Mouse (Mus musculus) hindbrain, postnatal 0 days (tissue): ENCODE measurements at regions not wholly inside any gene's neighbourhood (a gene's known extent, or its start where the extent isn't known, plus 50 kb on each side); places are given as distances from the start of the nearest gene placed in this dataset.

Experiments
- ATAC-seq: fragments of 200-750 bp; cut with Nextera tagmentation; 2 replicates; pipeline ENCODE4 v1.8.0; 2017; ENCODE audit warnings: mild to moderate bottlenecking, moderate TSS enrichment, moderate library complexity
- DNase-seq: peaks from one replicate; pipeline ENCODE4 v3.0.0-alpha.2; 2015; ENCODE audit warnings: low spot score
- H3K27ac ChIP-seq: fragments of 300-500 bp; sonication (generic); 2 replicates; pipeline ENCODE4 v1.5.1; 2014; ENCODE audit warnings: mild to moderate bottlenecking
- H3K27me3 ChIP-seq: fragments of 300-500 bp; sonication (generic); 2 replicates; pipeline ENCODE4 v1.6.1; 2014; ENCODE audit warnings: low read length, mixed read lengths; ENCODE audit not compliant: insufficient read depth
- H3K36me3 ChIP-seq: fragments of 300-500 bp; sonication (generic); 2 replicates; pipeline ENCODE4 v1.6.1; 2014; ENCODE audit warnings: low read length, mixed read lengths; ENCODE audit not compliant: insufficient read depth
- H3K4me1 ChIP-seq: fragments of 300-500 bp; sonication (generic); 2 replicates; pipeline ENCODE4 v1.6.1; 2014; ENCODE audit warnings: antibody characterized with exemption, low read length, mixed read lengths; ENCODE audit not compliant: insufficient read depth
- H3K4me2 ChIP-seq: fragments of 300-500 bp; sonication (generic); 2 replicates; pipeline ENCODE4 v1.6.1; 2014; ENCODE audit warnings: low read depth, mild to moderate bottlenecking, low read length, moderate library complexity, mixed read lengths
- H3K4me3 ChIP-seq: fragments of 300-500 bp; sonication (generic); 2 replicates; pipeline ENCODE4 v1.5.1; 2014; ENCODE audit warnings: low read length
- H3K9ac ChIP-seq: fragments of 300-500 bp; sonication (generic); replicated peaks from 2 replicates; pipeline ENCODE4 v1.6.1; 2014; ENCODE audit warnings: mild to moderate bottlenecking, low read length, moderate library complexity, mixed read lengths
- H3K9me3 ChIP-seq: fragments of 300-500 bp; sonication (generic); 2 replicates; pipeline ENCODE4 v1.6.1; 2016; ENCODE audit warnings: low read length, mixed read lengths
- CTCF ChIP-seq: IDR thresholded peaks from 2 replicates; pipeline ENCODE4 v1.5.1; 2016; ENCODE audit warnings: antibody characterized with exemption, control low read depth, low read depth
- WGBS: fragments of 180-500 bp; shearing (Covaris S2); extraction: QIAGEN DNeasy Blood & Tissue Kit; methylation state at CpG from one replicate; pipeline ENCODE4 v1.1.7; 2014; 5-methylcytosine and 5-hydroxymethylcytosine counted together

DNA sequence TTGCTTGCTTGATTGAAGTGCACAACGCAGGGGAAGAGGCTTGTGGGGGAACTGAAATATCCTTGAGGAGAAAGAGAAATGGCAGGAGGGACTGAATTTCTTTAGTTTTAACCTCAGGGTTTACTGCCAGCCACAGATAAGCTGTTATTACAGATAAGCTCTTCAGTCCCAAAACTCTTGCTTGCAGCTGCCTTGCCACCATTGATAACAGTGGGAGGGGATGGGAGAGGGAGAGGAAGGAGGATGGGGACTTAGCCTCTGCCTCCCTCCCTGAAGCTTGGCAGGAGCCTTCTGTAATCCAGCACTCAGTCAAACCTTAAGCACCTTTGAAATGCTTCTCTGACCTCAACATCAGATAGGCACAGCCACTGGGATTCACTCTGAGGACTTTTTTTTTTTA is 471.4 kb upstream of the Lsamp start:
- Histone ChIP-seq H3K9ac (no peak overlapping the region), H3K27ac (no peak overlapping the region), H3K4me2 (no peak overlapping the region), H3K4me1 (no peaks in the 10 kb centered on the region), H3K9me3 (no peaks in the 10 kb centered on the region), H3K27me3 (no peaks in the 10 kb centered on the region), H3K4me3 (no peak overlapping the region), H3K36me3 (no peaks in the 10 kb centered on the region)
- TF ChIP-seq CTCF, result no peak
- 26% methylated on average over 1 of the region's 1 CpGs for WGBS
- DNase-seq (no peak), ATAC-seq (no peak)

DNA sequence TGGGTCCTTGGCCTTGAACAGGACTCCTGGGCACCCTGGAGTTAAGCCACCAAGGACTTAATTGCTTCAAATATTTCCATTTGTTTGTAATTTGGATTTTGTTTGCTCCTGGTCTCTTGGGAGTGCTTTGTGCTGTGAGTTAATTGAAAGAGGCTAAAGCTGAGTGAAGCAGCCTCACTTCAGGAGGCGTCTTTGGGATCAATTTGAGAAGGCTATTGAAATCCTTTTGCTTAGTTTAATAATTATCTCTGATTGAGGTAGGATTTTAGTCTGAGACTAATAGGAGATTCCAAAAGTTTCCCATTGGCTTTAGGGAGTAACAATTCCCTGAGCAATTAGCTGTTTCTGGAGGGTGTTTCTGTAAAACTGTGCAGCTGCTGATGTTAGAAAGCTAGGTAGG is 470.5 kb upstream of the Lsamp start:
- Histone ChIP-seq H3K4me2 (no peak overlapping the region), H3K4me3 (no peak overlapping the region), H3K27me3 (no peaks in the 10 kb centered on the region), H3K4me1 (no peaks in the 10 kb centered on the region), H3K9ac (no peak overlapping the region), H3K9me3 (no peaks in the 10 kb centered on the region), H3K27ac (no peak overlapping the region), H3K36me3 (no peaks in the 10 kb centered on the region)
- 44% methylated on average over 1 of the region's 1 CpGs for WGBS
- DNase-seq, result peak; percentile 2
- no peak for TF ChIP-seq CTCF
- no peak for ATAC-seq

DNA sequence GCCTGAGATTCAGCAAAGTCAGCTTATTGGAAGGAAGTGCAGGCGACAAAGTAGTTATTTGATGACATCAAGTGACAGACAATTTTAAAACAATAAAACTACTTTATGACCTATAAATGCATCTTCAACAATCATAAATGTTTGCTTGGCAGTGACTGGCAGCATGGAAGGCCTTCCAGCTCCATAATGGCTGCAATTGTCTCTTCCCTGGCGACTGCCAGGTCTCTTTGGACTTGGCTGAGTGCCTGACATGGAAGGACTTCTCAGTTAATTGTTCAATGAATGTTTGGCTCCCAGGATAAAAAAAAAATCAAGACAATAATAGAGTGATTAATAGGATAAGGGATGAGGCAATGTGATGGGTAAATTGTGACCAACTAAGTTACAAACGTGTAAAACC is 453.1 kb upstream of the Lsamp start:
- Histone ChIP-seq H3K36me3 (no peaks in the 10 kb centered on the region), H3K4me2 (no peak overlapping the region), H3K9ac (no peak overlapping the region), H3K9me3 (no peaks in the 10 kb centered on the region), H3K27ac (no peak overlapping the region), H3K4me3 (no peak overlapping the region), H3K27me3 (no peaks in the 10 kb centered on the region), H3K4me1 (no peaks in the 10 kb centered on the region; the same call in 1 of the 2 replicates)
- TF ChIP-seq CTCF, result no peak
- DNase-seq (peak; percentile 63), ATAC-seq (no peak)
- 37% methylated on average over 3 of the region's 3 CpGs for WGBS

DNA sequence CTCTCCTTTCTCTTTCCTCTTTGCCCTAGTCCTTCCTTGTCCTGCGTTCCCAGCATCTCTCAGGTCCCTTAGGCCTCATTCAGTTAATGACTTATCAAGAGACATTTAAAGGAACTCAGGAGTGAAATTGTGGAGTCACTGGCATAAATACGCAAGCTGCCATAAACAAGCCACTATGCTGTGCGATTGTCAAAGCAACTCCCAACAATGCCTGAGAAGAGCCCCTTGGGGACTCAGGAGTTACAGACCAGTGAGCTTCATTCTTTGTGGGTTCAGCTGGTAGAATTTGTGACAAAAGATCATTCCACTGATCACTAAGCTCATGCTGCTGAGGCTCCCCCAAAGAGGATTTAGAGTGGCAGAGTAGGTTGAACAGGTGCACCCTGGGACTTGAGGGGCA is 451.4 kb upstream of the Lsamp start:
- no peaks in the 10 kb centered on the region; the same call in 1 of the 2 replicates for H3K4me1 ChIP-seq
- H3K9ac ChIP-seq, result no peak overlapping the region
- ATAC-seq, result peak; percentile 51
- 38% methylated on average over 3 of the region's 3 CpGs for WGBS
- H3K9me3 ChIP-seq, result no peaks in the 10 kb centered on the region
- no peaks in the 10 kb centered on the region for H3K27me3 ChIP-seq
- H3K4me2 ChIP-seq, result no peak overlapping the region
- H3K27ac ChIP-seq, result no peak overlapping the region
- no peak overlapping the region for H3K4me3 ChIP-seq
- DNase-seq, result peak; percentile 74
- TF ChIP-seq CTCF, result no peak
- H3K36me3 ChIP-seq, result no peaks in the 10 kb centered on the region

DNA sequence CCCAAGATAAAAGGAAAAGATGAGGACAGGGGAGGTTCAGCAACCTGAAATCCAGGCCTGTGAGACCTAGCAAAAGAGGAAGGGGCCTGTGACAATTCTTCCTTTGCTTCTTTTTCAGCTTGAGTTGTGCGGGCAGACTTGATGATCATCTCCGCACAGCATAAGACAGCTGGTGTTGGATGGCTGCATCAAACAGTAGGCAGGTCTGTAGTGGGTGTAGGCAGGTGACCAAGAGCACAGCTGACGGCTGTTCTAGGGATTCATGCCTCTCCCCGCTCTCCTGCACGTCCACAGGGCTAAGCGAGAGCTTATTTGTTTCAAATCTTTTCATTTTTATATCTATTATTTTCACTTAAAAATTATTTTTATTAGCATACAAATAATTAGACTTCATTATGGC is 450.8 kb upstream of the Lsamp start:
- no peaks in the 10 kb centered on the region for H3K9me3 ChIP-seq
- TF ChIP-seq CTCF, result no peak
- no peak overlapping the region for H3K9ac ChIP-seq
- 68% methylated on average over 6 of the region's 6 CpGs for WGBS
- H3K4me3 ChIP-seq, result no peak overlapping the region
- no peak overlapping the region for H3K27ac ChIP-seq
- no peaks in the 10 kb centered on the region; the same call in 1 of the 2 replicates for H3K4me1 ChIP-seq
- DNase-seq, result peak; percentile 55
- no peak overlapping the region for H3K4me2 ChIP-seq
- H3K27me3 ChIP-seq, result no peaks in the 10 kb centered on the region
- no peaks in the 10 kb centered on the region for H3K36me3 ChIP-seq
- peak; percentile 68; the same call in 1 of the 2 replicates for ATAC-seq

DNA sequence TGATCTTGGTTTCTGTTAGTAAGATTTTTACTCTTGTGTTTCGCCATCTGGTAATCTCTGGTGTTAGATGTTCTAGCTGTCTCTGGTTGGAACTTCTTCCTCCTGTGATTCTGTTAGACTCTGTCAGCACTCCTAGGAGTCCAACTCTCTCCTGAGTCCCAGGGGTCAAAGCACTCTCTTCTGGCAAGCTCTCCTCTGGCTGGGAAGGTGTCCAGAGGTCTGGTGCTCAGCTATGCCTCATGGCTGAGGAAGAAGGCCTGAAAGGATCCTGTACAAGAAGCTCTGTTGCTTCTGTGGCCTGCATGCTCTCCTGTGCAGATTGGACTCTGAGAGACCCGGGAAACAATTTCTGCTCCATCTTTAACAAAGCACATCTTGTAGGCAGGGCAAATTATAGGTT is 430.8 kb upstream of the Lsamp start:
- ATAC-seq (no peak), DNase-seq (no peak)
- Histone ChIP-seq H3K36me3 (no peaks in the 10 kb centered on the region), H3K27ac (no peak overlapping the region), H3K4me3 (no peak overlapping the region), H3K4me2 (no peak overlapping the region), H3K9ac (no peak overlapping the region), H3K27me3 (no peaks in the 10 kb centered on the region), H3K4me1 (no peaks in the 10 kb centered on the region), H3K9me3 (no peaks in the 10 kb centered on the region)
- 86% methylated on average over 2 of the region's 2 CpGs for WGBS
- TF ChIP-seq CTCF, result no peak

DNA sequence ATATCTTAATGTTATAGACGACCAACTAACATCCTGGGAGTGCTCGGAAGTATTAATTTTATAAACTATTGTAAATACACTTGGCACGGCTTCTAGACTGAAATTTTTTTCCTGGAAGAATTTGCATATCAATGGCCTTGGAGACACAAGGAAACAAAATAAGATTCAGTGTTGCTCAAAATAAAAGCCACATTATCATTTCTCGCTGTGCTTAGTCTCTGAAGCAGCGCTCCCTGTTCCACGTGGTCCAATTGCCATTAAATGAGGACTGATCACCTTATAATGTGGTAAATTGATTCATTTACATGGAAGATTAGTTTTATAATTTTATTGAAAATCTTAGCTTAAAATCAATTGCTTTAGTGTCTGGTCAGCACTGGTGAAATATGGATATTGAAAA is 407.5 kb upstream of the Lsamp start:
- H3K9me3 ChIP-seq, result no peaks in the 10 kb centered on the region
- 23% methylated on average over 6 of the region's 6 CpGs for WGBS
- H3K9ac ChIP-seq, result no peak overlapping the region
- no peak for TF ChIP-seq CTCF
- no peaks in the 10 kb centered on the region for H3K4me1 ChIP-seq
- H3K27ac ChIP-seq, result no peak overlapping the region
- H3K27me3 ChIP-seq, result no peaks in the 10 kb centered on the region
- H3K4me3 ChIP-seq, result no peak overlapping the region
- DNase-seq (no peak), ATAC-seq (no peak)
- no peak overlapping the region for H3K4me2 ChIP-seq
- H3K36me3 ChIP-seq, result no peaks in the 10 kb centered on the region

DNA sequence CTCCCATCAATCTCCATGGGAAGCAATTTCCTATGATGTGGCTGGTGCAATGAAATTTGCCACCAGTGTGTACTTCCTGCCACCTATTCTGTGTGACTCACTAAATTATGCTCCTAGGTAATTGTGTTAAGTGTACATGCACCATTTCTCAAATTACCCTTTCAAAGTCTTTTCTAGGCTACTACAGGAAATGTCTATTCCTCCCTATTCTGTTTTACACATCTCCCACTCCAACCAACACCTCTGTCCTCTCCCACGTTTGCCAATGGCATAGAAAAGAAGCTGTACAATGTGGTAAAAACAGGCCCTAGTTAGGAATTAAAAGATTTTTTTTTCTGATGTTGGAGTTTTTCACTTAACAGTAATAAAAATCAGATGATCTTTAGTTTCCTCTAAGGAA is 404.5 kb upstream of the Lsamp start:
- no peak overlapping the region for H3K4me3 ChIP-seq
- H3K4me1 ChIP-seq, result no peaks in the 10 kb centered on the region
- H3K4me2 ChIP-seq, result no peak overlapping the region
- no peak for DNase-seq
- 55% methylated on average over 1 of the region's 1 CpGs for WGBS
- no peak for TF ChIP-seq CTCF
- no peak for ATAC-seq
- H3K27ac ChIP-seq, result no peak overlapping the region
- no peaks in the 10 kb centered on the region for H3K36me3 ChIP-seq
- no peaks in the 10 kb centered on the region for H3K27me3 ChIP-seq
- H3K9me3 ChIP-seq, result no peaks in the 10 kb centered on the region
- H3K9ac ChIP-seq, result no peak overlapping the region
